Mouse (Mus musculus) midbrain, embryonic 10.5 days (tissue): ENCODE data around the gene Syn1. TPM values are rescaled to one million over a fixed set of nuclear protein-coding genes. Genes with fewer than 3 reads are reported as not detected.

ENCODE experiments used
- DNase-seq: peaks from one replicate; pipeline ENCODE4 v3.0.0-alpha.2; 2017; ENCODE audit warnings: low spot score
- H3K27ac ChIP-seq: fragments of 300-500 bp; sonication (generic); replicated peaks from 2 replicates; pipeline ENCODE4 v1.5.1; 2016; ENCODE audit warnings: mild to moderate bottlenecking
- H3K27me3 ChIP-seq: fragments of 300-500 bp; sonication (generic); 2 replicates; pipeline ENCODE4 v1.6.1; 2016; ENCODE audit warnings: low read depth, mild to moderate bottlenecking; ENCODE audit not compliant: poor library complexity, severe bottlenecking
- H3K36me3 ChIP-seq: fragments of 300-500 bp; sonication (generic); 2 replicates; pipeline ENCODE4 v1.6.1; 2016; ENCODE audit warnings: mild to moderate bottlenecking, moderate library complexity
- H3K4me1 ChIP-seq: fragments of 300-500 bp; sonication (generic); 2 replicates; pipeline ENCODE4 v1.6.1; 2016
- H3K4me3 ChIP-seq: fragments of 300-500 bp; sonication (generic); 2 replicates; pipeline ENCODE4 v1.5.1; 2016; ENCODE audit warnings: mild to moderate bottlenecking, moderate library complexity
- H3K9me3 ChIP-seq: fragments of 300-500 bp; sonication (generic); replicated peaks from 2 replicates; pipeline ENCODE4 v1.6.1; 2016; ENCODE audit warnings: mild to moderate bottlenecking
- WGBS: fragments of 180-500 bp; shearing (Covaris S2); methylation state at CpG from one replicate; pipeline ENCODE4 v1.1.7; 2016; 5-methylcytosine and 5-hydroxymethylcytosine counted together
- microRNA-seq: library from miRNA; unstranded; fragments of <30 nt; microRNA quantifications from one replicate; pipeline ENCODE4, GENCODE M21; 2017
- polyA plus RNA-seq: library from polyadenylated mRNA; unstranded; fragments of >200 nt; fragmentation: Nextera tagmentation; extraction: Ambion mirVana; gene quantifications from 2 replicates; pipeline ENCODE4 v1.2.1, GENCODE M21; 2016

The Syn1 gene
- polyA plus RNA-seq, 1 experiment from 2014 or later = 4.0 TPM

DNA sequence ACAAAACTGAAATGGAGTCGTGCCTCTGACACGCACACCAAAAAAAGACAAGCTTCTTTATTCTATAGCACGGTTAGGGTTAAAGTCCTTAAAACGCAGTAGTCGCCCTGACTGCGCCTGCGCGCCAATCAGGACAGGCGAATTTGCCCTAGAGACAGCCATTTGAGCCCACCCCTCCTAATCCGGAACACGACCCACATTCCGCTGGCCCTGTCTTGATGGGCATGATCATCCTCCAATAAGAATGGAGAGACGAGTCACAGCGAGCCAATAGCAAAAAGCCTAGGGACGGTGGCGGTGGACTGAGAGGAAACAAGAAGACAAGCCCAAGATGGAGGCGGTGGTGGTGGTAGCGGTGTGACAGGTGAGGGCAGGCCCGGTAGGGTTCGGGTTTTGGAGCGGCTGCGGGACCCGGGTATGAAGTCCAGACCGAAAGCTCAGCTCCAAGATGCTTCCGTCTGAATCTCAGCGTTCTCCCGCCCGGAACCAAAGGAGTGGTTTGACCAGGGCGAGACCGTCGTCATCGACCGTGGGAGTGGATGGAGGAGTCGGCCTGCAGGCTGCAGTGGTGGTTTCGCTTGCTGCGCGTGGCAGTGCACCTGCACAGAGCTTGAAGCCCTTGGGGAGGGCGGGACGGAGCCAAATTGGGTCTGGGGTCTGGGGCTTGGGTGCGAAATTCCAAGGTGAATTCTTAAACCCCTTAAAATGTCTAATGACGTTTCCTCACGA is 72.4 kb downstream of the Syn1 start:
- H3K4me1 ChIP-seq = peaks cover 11% of the 10 kb centered on the region
- peak overlapping the region; percentile 71 for H3K4me3 ChIP-seq
- peaks cover 36% of the 10 kb centered on the region for H3K36me3 ChIP-seq
- H3K9me3 ChIP-seq = peaks cover 9% of the 10 kb centered on the region; the same call in 1 of the 2 replicates
- peak; percentile 87 for DNase-seq
- peak overlapping the region; percentile 86 for H3K27ac ChIP-seq
- WGBS = 20% methylated on average over 42 of the region's 42 CpGs
- H3K27me3 ChIP-seq = no peaks in the 10 kb centered on the region

DNA sequence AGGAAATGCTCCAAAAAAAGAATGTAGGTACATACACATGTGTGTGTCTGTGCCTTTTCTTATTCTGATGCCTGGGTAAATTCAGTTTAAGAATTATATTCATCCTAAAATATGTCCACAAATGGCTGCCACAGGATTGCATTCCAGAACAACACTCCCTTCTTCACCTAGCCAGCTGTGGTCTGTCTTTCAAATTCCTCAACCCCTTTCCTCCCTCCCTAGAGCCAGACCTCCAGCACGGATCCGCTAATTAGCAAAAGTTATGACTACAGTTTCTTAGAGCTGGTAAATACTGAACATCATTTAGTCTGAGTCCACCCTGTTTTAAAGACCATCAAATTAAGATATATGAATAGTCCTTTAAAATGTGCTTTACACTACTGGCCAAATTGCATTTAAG is 73.0 kb downstream of the Syn1 start:
- Histone ChIP-seq H3K27me3 (no peaks in the 10 kb centered on the region), H3K9me3 (peaks cover 7% of the 10 kb centered on the region; the same call in 1 of the 2 replicates), H3K27ac (peak overlapping the region; percentile 86), H3K4me3 (peak overlapping the region; percentile 71), H3K4me1 (peaks cover 11% of the 10 kb centered on the region), H3K36me3 (peaks cover 30% of the 10 kb centered on the region)
- DNase-seq = no peak
- WGBS = 31% methylated on average over 2 of the region's 2 CpGs

DNA sequence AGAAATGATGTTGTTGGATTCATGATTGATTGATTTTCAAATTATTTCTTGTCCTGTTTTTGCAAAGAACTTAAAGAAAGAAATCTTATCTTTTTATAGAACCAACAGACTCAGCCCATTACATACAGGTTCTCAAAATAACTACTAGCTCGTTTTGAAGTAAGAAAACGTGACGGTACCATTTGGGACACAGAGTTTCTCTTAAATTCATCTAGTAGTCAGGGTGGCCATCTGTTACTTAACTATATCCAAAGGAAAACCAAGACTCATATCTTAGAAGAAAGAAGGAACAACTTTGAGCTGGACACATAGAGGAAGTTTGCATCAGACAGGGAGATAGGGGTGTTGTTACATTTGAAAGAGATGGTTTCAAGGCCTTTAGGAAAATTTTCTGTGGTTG is 73.6 kb downstream of the Syn1 start:
- DNase-seq = no peak
- Histone ChIP-seq H3K4me3 (no peak overlapping the region), H3K4me1 (peaks cover 11% of the 10 kb centered on the region), H3K27me3 (no peaks in the 10 kb centered on the region), H3K9me3 (peaks cover 7% of the 10 kb centered on the region; the same call in 1 of the 2 replicates), H3K36me3 (peaks cover 26% of the 10 kb centered on the region), H3K27ac (no peak overlapping the region)
- 88% methylated on average over 3 of the region's 3 CpGs for WGBS

DNA sequence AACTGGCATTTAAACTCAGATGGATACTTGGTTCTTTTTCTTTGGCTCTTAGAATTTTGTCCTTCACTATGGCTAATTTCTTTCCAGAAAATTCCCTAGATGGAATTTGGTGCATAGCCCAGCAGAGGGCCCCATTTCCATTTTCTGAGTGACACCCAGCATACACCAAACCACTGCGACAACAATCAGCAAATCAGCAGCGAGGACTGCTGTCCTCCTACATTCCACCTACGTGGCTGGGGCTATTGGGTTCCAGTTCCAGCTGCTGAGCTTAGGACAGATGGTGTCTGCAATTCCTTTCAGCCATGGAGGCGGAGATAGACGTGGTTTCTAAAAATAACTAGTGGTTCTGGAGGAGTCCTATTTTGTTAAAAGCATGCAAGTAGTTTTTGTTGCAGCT is 91.9 kb downstream of the Syn1 start:
- DNase-seq = peak; percentile 15
- 41% methylated on average over 5 of the region's 5 CpGs for WGBS
- H3K27me3 ChIP-seq = no peaks in the 10 kb centered on the region
- no peaks in the 10 kb centered on the region for H3K4me1 ChIP-seq
- no peak overlapping the region for H3K4me3 ChIP-seq
- H3K36me3 ChIP-seq = no peaks in the 10 kb centered on the region; the same call in 1 of the 2 replicates
- H3K9me3 ChIP-seq = no peaks in the 10 kb centered on the region
- H3K27ac ChIP-seq = no peak overlapping the region

DNA sequence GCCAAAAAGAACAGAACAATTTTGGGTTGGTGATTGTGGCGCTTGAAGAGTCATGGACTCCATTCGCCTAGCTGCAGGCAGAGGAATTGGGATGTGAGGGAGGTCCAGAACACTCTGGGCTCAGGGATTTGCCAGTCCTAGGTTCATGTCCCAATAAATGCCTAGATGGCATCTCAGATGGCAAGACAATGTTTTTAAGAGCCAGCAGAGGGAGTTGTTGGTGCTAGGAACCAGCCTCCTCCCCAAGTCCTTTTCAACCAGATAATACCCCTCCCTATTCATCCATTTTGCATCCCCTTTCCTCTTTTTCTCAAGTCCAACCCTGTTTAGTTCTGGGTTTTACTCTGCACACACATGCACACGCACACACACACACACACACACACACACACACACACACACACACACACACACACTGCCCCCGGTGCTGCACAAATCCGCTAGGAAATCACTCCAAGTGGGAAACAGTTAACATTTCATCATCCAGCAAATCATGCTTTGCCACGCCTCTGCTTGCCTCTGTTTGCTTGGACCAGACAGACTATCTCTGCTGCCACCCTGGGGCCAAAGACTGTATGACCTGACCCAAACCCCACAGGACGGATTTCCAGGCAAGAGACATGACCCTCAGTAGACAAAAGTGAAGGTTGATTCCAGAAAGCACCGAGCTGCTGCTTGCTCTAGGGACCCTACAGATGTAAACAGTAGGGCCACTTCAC is 100.9 kb downstream of the Syn1 start:
- WGBS = 62% methylated on average over 7 of the region's 8 CpGs
- peak overlapping the region; percentile 59; the same call in 1 of the 2 replicates for H3K27ac ChIP-seq
- H3K9me3 ChIP-seq = no peaks in the 10 kb centered on the region; the same call in 1 of the 2 replicates
- peaks cover 3% of the 10 kb centered on the region; the same call in 1 of the 2 replicates for H3K36me3 ChIP-seq
- peak; percentile 30 for DNase-seq
- no peaks in the 10 kb centered on the region for H3K27me3 ChIP-seq
- H3K4me3 ChIP-seq = peak overlapping the region; percentile 40
- peaks cover 5% of the 10 kb centered on the region; the same call in 1 of the 2 replicates for H3K4me1 ChIP-seq

DNA sequence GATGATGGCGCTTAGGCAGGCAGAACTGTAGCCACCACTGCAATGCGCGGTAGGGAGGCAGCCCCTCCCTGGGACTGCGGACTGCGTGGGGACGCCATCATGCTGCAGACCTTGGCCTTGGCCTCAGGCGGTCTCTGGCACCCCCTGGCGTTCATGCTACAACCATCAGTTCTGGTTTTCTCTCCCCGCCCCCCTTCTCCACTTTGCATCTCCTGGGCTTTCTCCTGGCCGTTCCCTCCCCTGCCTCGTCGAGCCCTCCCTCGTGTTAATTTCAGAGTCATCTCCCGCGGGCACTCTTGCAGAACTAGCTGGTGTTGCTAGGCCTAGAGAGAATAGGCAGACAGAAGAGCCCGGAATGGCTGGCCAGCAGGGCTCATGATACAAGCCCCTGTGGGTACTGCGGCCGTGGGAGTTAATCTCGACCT is 101.6 kb downstream of the Syn1 start:
- peak; percentile 65 for DNase-seq
- H3K27me3 ChIP-seq = no peaks in the 10 kb centered on the region
- no peaks in the 10 kb centered on the region; the same call in 1 of the 2 replicates for H3K9me3 ChIP-seq
- peak overlapping the region; percentile 40 for H3K4me3 ChIP-seq
- WGBS = 28% methylated on average over 19 of the region's 19 CpGs
- peaks cover 5% of the 10 kb centered on the region; the same call in 1 of the 2 replicates for H3K4me1 ChIP-seq
- H3K27ac ChIP-seq = peak overlapping the region; percentile 59; the same call in 1 of the 2 replicates
- peaks cover 3% of the 10 kb centered on the region; the same call in 1 of the 2 replicates for H3K36me3 ChIP-seq

DNA sequence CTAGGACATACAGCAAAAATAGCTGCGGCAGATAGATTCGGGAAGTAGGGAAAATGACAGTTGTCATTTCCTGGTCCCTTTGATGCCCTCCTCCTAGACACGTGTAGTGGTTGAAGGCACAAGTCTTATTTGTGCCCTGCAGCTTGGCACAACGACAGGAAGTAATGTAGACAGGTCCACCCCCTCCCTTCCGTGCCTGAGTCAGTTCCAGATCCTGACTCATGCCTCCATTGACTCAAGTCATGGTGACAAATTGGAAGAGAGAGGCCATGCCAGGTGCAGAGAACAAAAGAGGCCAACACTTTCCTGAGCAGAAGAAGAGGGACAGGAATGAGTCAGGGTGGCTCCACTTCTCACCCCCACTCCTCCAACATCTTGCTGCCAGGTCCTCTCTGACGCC is 103.8 kb downstream of the Syn1 start:
- Histone ChIP-seq H3K36me3 (no peaks in the 10 kb centered on the region), H3K27me3 (no peaks in the 10 kb centered on the region), H3K4me1 (peaks cover 5% of the 10 kb centered on the region; the same call in 1 of the 2 replicates), H3K9me3 (no peaks in the 10 kb centered on the region; the same call in 1 of the 2 replicates), H3K27ac (no peak overlapping the region), H3K4me3 (no peak overlapping the region)
- 80% methylated on average over 6 of the region's 6 CpGs for WGBS
- DNase-seq = no peak

Small RNA genes lying within 50 kb of the gene (microRNA-seq; reads per million reads assigned to microRNA genes)
- gene Gm24824 (not detected), gene Mir5617 (not detected)

Other genes with a start within 250 kb of the Syn1 start
- 117 and 129 TPM in 2 replicates for gene Cdk16, start 233.1 kb downstream of the Syn1 start, polyA plus RNA-seq
- 66.8 and 80.9 TPM in 2 replicates for gene Usp11, start 217.1 kb downstream of the Syn1 start, polyA plus RNA-seq
- gene Araf, start 123.2 kb downstream of the Syn1 start, polyA plus RNA-seq = 101 and 118 TPM in 2 replicates
- 8.8 and 10.6 TPM in 2 replicates for gene Timp1, start 50.8 kb downstream of the Syn1 start, polyA plus RNA-seq
- gene Cfp, start 10.6 kb upstream of the Syn1 start, polyA plus RNA-seq = 3.6 and 5.1 TPM in 2 replicates
- 9.6 and 12.3 TPM in 2 replicates for gene Elk1, start 29.6 kb upstream of the Syn1 start, polyA plus RNA-seq
- 65.5 and 73.3 TPM in 2 replicates for gene Uxt, start 41.0 kb upstream of the Syn1 start, polyA plus RNA-seq
- gene Zfp182, start 141.3 kb upstream of the Syn1 start, polyA plus RNA-seq = 6.4 and 6.7 TPM in 2 replicates
- gene Spaca5, start 147.4 kb upstream of the Syn1 start, polyA plus RNA-seq = not detected in 2 replicates
- 2.2 and 2.4 TPM in 2 replicates for gene Zfp300, start 168.5 kb upstream of the Syn1 start, polyA plus RNA-seq
- gene Ssxa1, start 194.8 kb upstream of the Syn1 start, polyA plus RNA-seq = not detected in 2 replicates